Mouse (Mus musculus): ENCODE results near the gene Tex44. TPM values are rescaled to one million over a fixed set of nuclear protein-coding genes. Genes with fewer than 3 reads are reported as not detected.

Tex44 gene
- polyA plus RNA-seq, 1 experiment from 2014 or later: not detected

- Histone ChIP-seq H3K4me3 (ENCODE audit: low read depth, low read length) (no peak overlapping the region), H3K4me1 (ENCODE audit: control insufficient read depth, insufficient read depth, low read length) (no peaks in the 10 kb centered on the region), H3K27me3 (ENCODE audit: control insufficient read depth, insufficient read depth, low read length) (no peaks in the 10 kb centered on the region), H3K36me3 (ENCODE audit: control insufficient read depth, insufficient read depth, low read length) (no peaks in the 10 kb centered on the region), H3K9ac (replicated peaks; ENCODE audit: low read depth, low read length) (no peak overlapping the region), H3K9me3 (ENCODE audit: control insufficient read depth, low read depth, low read length) (no peaks in the 10 kb centered on the region), H3K27ac (ENCODE audit: low read length) (no peak overlapping the region), H3K4me2 (replicated peaks; ENCODE audit: low read depth, low read length) (no peak overlapping the region)
- ATAC-seq (ENCODE audit: insufficient number of reproducible peaks, insufficient read depth, low FRiP score, low read depth): no peak
- 76% methylated on average over 7 of the region's 7 CpGs for WGBS
These were observed 30.2 kb upstream of the Tex44 start for GRCm38 (mm10) chr1:86395897-86396296.

- Histone ChIP-seq H3K4me3 (ENCODE audit: low read depth, low read length) (no peak overlapping the region), H3K27me3 (ENCODE audit: control insufficient read depth, insufficient read depth, low read length) (no peaks in the 10 kb centered on the region), H3K4me2 (replicated peaks; ENCODE audit: low read depth, low read length) (no peak overlapping the region), H3K9me3 (ENCODE audit: control insufficient read depth, low read depth, low read length) (no peaks in the 10 kb centered on the region), H3K36me3 (ENCODE audit: control insufficient read depth, insufficient read depth, low read length) (no peaks in the 10 kb centered on the region), H3K9ac (replicated peaks; ENCODE audit: low read depth, low read length) (no peak overlapping the region), H3K27ac (ENCODE audit: low read length) (no peak overlapping the region), H3K4me1 (ENCODE audit: control insufficient read depth, insufficient read depth, low read length) (no peaks in the 10 kb centered on the region)
- 52% methylated on average over 8 of the region's 8 CpGs for WGBS
- ATAC-seq (ENCODE audit: insufficient number of reproducible peaks, insufficient read depth, low FRiP score, low read depth): no peak
These were observed 28.5 kb upstream of the Tex44 start for GRCm38 (mm10) chr1:86397621-86398020.

DNA sequence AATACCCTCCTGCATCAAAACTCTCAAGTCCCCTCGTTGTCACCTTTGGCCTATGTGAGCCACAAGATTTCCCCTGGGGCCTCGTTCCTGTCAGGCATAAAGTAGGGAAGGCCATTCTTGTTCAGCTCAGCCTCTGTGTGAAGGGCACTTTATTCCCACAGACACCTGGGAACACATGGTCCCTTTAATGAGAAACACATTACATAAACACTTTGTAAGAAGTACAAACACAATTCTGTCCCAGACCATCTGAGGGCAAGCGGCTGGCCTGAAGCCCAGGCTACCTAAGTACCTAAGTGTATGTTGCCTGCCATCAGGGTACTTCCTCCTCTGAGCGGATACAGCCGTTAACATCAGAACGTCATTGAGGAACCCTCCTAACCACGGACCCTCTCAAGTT is 27.9 kb upstream of the Tex44 start:
- no peak overlapping the region for H3K4me3 ChIP-seq (ENCODE audit: low read depth, low read length)
- H3K9me3 ChIP-seq (ENCODE audit: control insufficient read depth, low read depth, low read length): no peaks in the 10 kb centered on the region
- WGBS: 34% methylated on average over 7 of the region's 7 CpGs
- H3K36me3 ChIP-seq (ENCODE audit: control insufficient read depth, insufficient read depth, low read length): no peaks in the 10 kb centered on the region
- no peak for ATAC-seq (ENCODE audit: insufficient number of reproducible peaks, insufficient read depth, low FRiP score, low read depth)
- H3K9ac ChIP-seq (replicated peaks; ENCODE audit: low read depth, low read length): no peak overlapping the region
- H3K27me3 ChIP-seq (ENCODE audit: control insufficient read depth, insufficient read depth, low read length): no peaks in the 10 kb centered on the region
- no peak overlapping the region for H3K27ac ChIP-seq (ENCODE audit: low read length)
- H3K4me2 ChIP-seq (replicated peaks; ENCODE audit: low read depth, low read length): no peak overlapping the region
- H3K4me1 ChIP-seq (ENCODE audit: control insufficient read depth, insufficient read depth, low read length): no peaks in the 10 kb centered on the region

DNA sequence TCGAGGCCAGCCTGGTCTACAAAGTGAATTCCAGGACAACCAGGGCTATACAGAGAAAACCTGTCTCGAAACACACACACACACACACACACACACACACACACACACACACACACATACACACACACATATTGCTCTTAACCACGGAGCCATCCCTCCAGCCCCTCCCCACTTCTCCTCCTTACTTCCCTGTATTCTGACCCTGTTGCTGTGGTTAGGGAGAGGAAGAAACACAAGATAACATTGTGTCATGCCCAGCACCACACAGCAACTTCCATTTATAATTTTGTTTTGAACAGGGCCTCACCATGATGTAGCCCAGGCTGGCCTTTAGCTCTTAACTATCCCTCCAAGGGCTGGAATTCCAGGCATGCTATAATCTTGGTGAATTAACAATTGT is 26.8 kb upstream of the Tex44 start:
- H3K27me3 ChIP-seq (ENCODE audit: control insufficient read depth, insufficient read depth, low read length): no peaks in the 10 kb centered on the region
- no peak overlapping the region for H3K27ac ChIP-seq (ENCODE audit: low read length)
- H3K9me3 ChIP-seq (ENCODE audit: control insufficient read depth, low read depth, low read length): no peaks in the 10 kb centered on the region
- H3K36me3 ChIP-seq (ENCODE audit: control insufficient read depth, insufficient read depth, low read length): no peaks in the 10 kb centered on the region
- no peaks in the 10 kb centered on the region for H3K4me1 ChIP-seq (ENCODE audit: control insufficient read depth, insufficient read depth, low read length)
- H3K4me3 ChIP-seq (ENCODE audit: low read depth, low read length): no peak overlapping the region
- ATAC-seq (ENCODE audit: insufficient number of reproducible peaks, insufficient read depth, low FRiP score, low read depth): no peak
- no peak overlapping the region for H3K9ac ChIP-seq (replicated peaks; ENCODE audit: low read depth, low read length)
- no peak overlapping the region for H3K4me2 ChIP-seq (replicated peaks; ENCODE audit: low read depth, low read length)
- 73% methylated on average over 3 of the region's 3 CpGs for WGBS

GRCm38 (mm10) chr1:86400096-86400754 is 25.9 kb upstream of the Tex44 start:
- H3K4me1 ChIP-seq (ENCODE audit: control insufficient read depth, insufficient read depth, low read length): no peaks in the 10 kb centered on the region
- no peaks in the 10 kb centered on the region for H3K36me3 ChIP-seq (ENCODE audit: control insufficient read depth, insufficient read depth, low read length)
- no peaks in the 10 kb centered on the region for H3K27me3 ChIP-seq (ENCODE audit: control insufficient read depth, insufficient read depth, low read length)
- no peak overlapping the region for H3K27ac ChIP-seq (ENCODE audit: low read length)
- no peaks in the 10 kb centered on the region; the same call in 1 of the 2 replicates for H3K9me3 ChIP-seq (ENCODE audit: control insufficient read depth, low read depth, low read length)
- no peak for ATAC-seq (ENCODE audit: insufficient number of reproducible peaks, insufficient read depth, low FRiP score, low read depth)
- WGBS: 53% methylated on average over 8 of the region's 8 CpGs
- H3K4me3 ChIP-seq (ENCODE audit: low read depth, low read length): no peak overlapping the region
- no peak overlapping the region for H3K4me2 ChIP-seq (replicated peaks; ENCODE audit: low read depth, low read length)
- H3K9ac ChIP-seq (replicated peaks; ENCODE audit: low read depth, low read length): no peak overlapping the region

- no peaks in the 10 kb centered on the region; the same call in 1 of the 2 replicates for H3K9me3 ChIP-seq (ENCODE audit: control insufficient read depth, low read depth, low read length)
- 58% methylated on average over 5 of the region's 5 CpGs for WGBS
These were observed 21.3 kb upstream of the Tex44 start for GRCm38 (mm10) chr1:86404834-86405233.

GRCm38 (mm10) chr1:86406313-86406712 is 19.8 kb upstream of the Tex44 start:
- no peak overlapping the region for H3K4me2 ChIP-seq (replicated peaks; ENCODE audit: low read depth, low read length)
- H3K4me3 ChIP-seq (ENCODE audit: low read depth, low read length): no peak overlapping the region
- no peaks in the 10 kb centered on the region for H3K27me3 ChIP-seq (ENCODE audit: control insufficient read depth, insufficient read depth, low read length)

More at GRCm38 (mm10) chr1:86404834-86405233, 21.3 kb upstream of the Tex44 start:
- Histone ChIP-seq H3K27ac (ENCODE audit: low read length) (no peak overlapping the region), H3K36me3 (ENCODE audit: control insufficient read depth, insufficient read depth, low read length) (no peaks in the 10 kb centered on the region), H3K9ac (replicated peaks; ENCODE audit: low read depth, low read length) (no peak overlapping the region), H3K4me1 (ENCODE audit: control insufficient read depth, insufficient read depth, low read length) (0 out of 2 replicates have a peak, but pooled peaks cover 5% of the 10 kb centered on the region), H3K4me3 (ENCODE audit: low read depth, low read length) (no peak overlapping the region), H3K4me2 (replicated peaks; ENCODE audit: low read depth, low read length) (no peak overlapping the region), H3K27me3 (ENCODE audit: control insufficient read depth, insufficient read depth, low read length) (no peaks in the 10 kb centered on the region)
- ATAC-seq (ENCODE audit: insufficient number of reproducible peaks, insufficient read depth, low FRiP score, low read depth): no peak

DNA sequence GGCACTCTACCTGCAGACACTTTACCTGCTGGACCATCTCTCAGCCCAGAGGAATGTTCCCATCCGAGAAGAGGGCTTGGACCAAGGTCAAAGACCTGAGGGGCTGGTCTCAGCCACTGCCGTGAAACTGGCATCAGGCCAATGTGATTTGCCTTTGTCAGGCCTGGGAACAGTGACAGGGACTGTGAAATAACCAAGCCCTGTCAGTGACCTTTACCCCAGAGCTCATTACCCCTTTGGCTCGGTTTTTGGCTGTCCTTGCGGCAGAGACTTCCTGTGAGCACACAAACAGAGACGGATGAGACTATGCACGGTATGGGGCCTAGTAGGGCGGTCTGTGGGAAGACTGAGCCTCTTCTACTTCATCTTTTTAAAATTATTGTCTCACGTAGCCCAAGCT is 19.2 kb upstream of the Tex44 start:
- WGBS: 61% methylated on average over 8 of the region's 8 CpGs
- ATAC-seq (ENCODE audit: insufficient number of reproducible peaks, insufficient read depth, low FRiP score, low read depth): no peak
- Histone ChIP-seq H3K9ac (replicated peaks; ENCODE audit: low read depth, low read length) (no peak overlapping the region), H3K27me3 (ENCODE audit: control insufficient read depth, insufficient read depth, low read length) (no peaks in the 10 kb centered on the region), H3K36me3 (ENCODE audit: control insufficient read depth, insufficient read depth, low read length) (no peaks in the 10 kb centered on the region), H3K9me3 (ENCODE audit: control insufficient read depth, low read depth, low read length) (no peaks in the 10 kb centered on the region; the same call in 1 of the 2 replicates), H3K4me3 (ENCODE audit: low read depth, low read length) (no peak overlapping the region), H3K4me2 (replicated peaks; ENCODE audit: low read depth, low read length) (no peak overlapping the region), H3K4me1 (ENCODE audit: control insufficient read depth, insufficient read depth, low read length) (0 out of 2 replicates have a peak, but pooled peaks cover 5% of the 10 kb centered on the region), H3K27ac (ENCODE audit: low read length) (no peak overlapping the region)

More at GRCm38 (mm10) chr1:86406313-86406712, 19.8 kb upstream of the Tex44 start:
- H3K36me3 ChIP-seq (ENCODE audit: control insufficient read depth, insufficient read depth, low read length): no peaks in the 10 kb centered on the region
- 73% methylated on average over 4 of the region's 4 CpGs for WGBS
- no peak overlapping the region for H3K27ac ChIP-seq (ENCODE audit: low read length)
- H3K9me3 ChIP-seq (ENCODE audit: control insufficient read depth, low read depth, low read length): no peaks in the 10 kb centered on the region; the same call in 1 of the 2 replicates
- no peak overlapping the region for H3K9ac ChIP-seq (replicated peaks; ENCODE audit: low read depth, low read length)
- ATAC-seq (ENCODE audit: insufficient number of reproducible peaks, insufficient read depth, low FRiP score, low read depth): no peak
- H3K4me1 ChIP-seq (ENCODE audit: control insufficient read depth, insufficient read depth, low read length): 0 out of 2 replicates have a peak, but pooled peaks cover 5% of the 10 kb centered on the region

DNA sequence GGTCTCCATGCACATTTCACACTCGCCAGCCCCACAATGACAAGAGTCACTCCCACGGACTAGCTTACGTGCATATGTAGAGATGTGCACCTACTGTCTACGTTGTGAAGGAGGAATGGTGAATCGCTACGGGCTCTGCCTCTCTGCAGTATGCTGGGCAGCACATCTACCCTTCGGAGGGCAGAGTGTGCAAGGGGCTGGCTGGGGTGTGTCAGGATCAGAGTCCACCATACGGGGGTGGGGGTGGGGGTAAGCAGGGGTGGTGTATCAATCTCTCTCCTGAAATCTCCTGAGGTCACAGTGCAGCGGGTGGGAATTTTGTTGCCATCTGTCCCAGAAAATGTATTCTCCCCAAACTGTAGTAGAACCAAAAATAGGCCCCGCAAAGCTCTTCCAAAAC is 17.6 kb upstream of the Tex44 start:
- H3K27me3 ChIP-seq (ENCODE audit: control insufficient read depth, insufficient read depth, low read length): no peaks in the 10 kb centered on the region
- H3K4me3 ChIP-seq (ENCODE audit: low read depth, low read length): no peak overlapping the region
- no peak overlapping the region for H3K4me2 ChIP-seq (replicated peaks; ENCODE audit: low read depth, low read length)
- ATAC-seq (ENCODE audit: insufficient number of reproducible peaks, insufficient read depth, low FRiP score, low read depth): no peak
- H3K9ac ChIP-seq (replicated peaks; ENCODE audit: low read depth, low read length): no peak overlapping the region
- H3K27ac ChIP-seq (ENCODE audit: low read length): no peak overlapping the region
- 78% methylated on average over 10 of the region's 10 CpGs for WGBS
- no peaks in the 10 kb centered on the region for H3K36me3 ChIP-seq (ENCODE audit: control insufficient read depth, insufficient read depth, low read length)
- no peaks in the 10 kb centered on the region; the same call in 1 of the 2 replicates for H3K9me3 ChIP-seq (ENCODE audit: control insufficient read depth, low read depth, low read length)
- H3K4me1 ChIP-seq (ENCODE audit: control insufficient read depth, insufficient read depth, low read length): 0 out of 2 replicates have a peak, but pooled peaks cover 5% of the 10 kb centered on the region

Data from stomach, embryonic 14.5 days (tissue).